Mouse (Mus musculus): ENCODE measurements around the gene Ifngr1.

DNA sequence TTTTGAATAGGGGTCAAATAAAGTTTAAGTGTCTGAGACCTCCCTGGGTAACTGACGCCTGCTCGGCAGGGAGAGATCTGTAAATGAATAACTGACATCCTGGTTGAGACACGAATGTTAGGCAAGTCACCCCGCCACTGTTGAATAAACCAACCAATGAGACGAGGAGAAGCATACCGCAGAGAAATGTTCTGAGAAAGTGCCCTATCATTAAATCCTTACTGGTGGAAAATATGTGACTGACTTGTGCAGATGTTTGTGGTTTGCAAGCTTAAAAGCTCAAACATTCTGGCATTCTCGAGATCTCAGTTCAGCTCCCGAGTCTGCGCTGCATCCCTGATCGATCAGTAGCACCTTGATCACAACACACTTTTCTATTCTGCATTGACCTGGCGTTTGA, 6.3 kb downstream of the Ifngr1 start:
- TF ChIP-seq CTCF (IDR thresholded peaks at IDR 0.05; ENCODE audit: extremely low read depth, insufficient read length, insufficient replicate concordance, low read depth, low read length) = no peak
- TF ChIP-seq POLR2A (IDR thresholded peaks at IDR 0.05; ENCODE audit: low read depth, low read length) = no peak
